Comparison of ENCODE assay signal across 17 mouse cellular contexts in genomic region chr9:59755199-59755598, GRCm38 (mm10).
"Had no signal": no experiment of that assay in that cellular context is flagged by ENCODE, and none has a peak within 500 bp of the region (broad histone marks: within the 10 kb centered on the region; RNA-seq: fewer than 3 reads in every experiment).

No protein-coding gene starts in this region.

- ATAC-seq: lung, postnatal 0 days had no signal

- H3K9me3 ChIP-seq: kidney, embryonic 15.5 days; limb, embryonic 15.5 days; midbrain, embryonic 10.5 days; neural tube, embryonic 12.5 days; stomach, embryonic 15.5 days had no signal

- H3K27ac ChIP-seq: kidney, embryonic 15.5 days; limb, embryonic 15.5 days; liver, embryonic 14.5 days; midbrain, embryonic 10.5 days; neural tube, embryonic 12.5 days; stomach, embryonic 15.5 days had no signal

- H3K4me1 ChIP-seq: stomach, embryonic 15.5 days had no signal

- H3K4me2 ChIP-seq: kidney, embryonic 15.5 days; limb, embryonic 15.5 days; neural tube, embryonic 12.5 days; stomach, embryonic 15.5 days had no signal

- H3K36me3 ChIP-seq: kidney, embryonic 15.5 days; limb, embryonic 15.5 days; midbrain, embryonic 10.5 days; neural tube, embryonic 12.5 days; stomach, embryonic 15.5 days had no signal

- DNase-seq: kidney, adult 2 months; kidney, postnatal 14 days; layer of hippocampus, adult 9-11 months; layer of hippocampus, postnatal 36 days; lung, adult 18-20 months; midbrain, embryonic 14.5 days; retina, postnatal 1 day; thymus, adult 2 months; thymus, postnatal 25 days had no signal

- H3K4me3 ChIP-seq: kidney, embryonic 15.5 days; limb, embryonic 15.5 days; midbrain, embryonic 10.5 days; myocyte; neural tube, embryonic 12.5 days; stomach, embryonic 15.5 days had no signal

- H3K9ac ChIP-seq: kidney, embryonic 15.5 days; limb, embryonic 15.5 days; liver, embryonic 14.5 days; neural tube, embryonic 12.5 days; stomach, embryonic 15.5 days had no signal

- H3K27me3 ChIP-seq: kidney, embryonic 15.5 days; limb, embryonic 15.5 days; neural tube, embryonic 12.5 days; stomach, embryonic 15.5 days had no signal
